Mouse (Mus musculus): ENCODE data around the gene Appbp2.

Appbp2 gene

DNA sequence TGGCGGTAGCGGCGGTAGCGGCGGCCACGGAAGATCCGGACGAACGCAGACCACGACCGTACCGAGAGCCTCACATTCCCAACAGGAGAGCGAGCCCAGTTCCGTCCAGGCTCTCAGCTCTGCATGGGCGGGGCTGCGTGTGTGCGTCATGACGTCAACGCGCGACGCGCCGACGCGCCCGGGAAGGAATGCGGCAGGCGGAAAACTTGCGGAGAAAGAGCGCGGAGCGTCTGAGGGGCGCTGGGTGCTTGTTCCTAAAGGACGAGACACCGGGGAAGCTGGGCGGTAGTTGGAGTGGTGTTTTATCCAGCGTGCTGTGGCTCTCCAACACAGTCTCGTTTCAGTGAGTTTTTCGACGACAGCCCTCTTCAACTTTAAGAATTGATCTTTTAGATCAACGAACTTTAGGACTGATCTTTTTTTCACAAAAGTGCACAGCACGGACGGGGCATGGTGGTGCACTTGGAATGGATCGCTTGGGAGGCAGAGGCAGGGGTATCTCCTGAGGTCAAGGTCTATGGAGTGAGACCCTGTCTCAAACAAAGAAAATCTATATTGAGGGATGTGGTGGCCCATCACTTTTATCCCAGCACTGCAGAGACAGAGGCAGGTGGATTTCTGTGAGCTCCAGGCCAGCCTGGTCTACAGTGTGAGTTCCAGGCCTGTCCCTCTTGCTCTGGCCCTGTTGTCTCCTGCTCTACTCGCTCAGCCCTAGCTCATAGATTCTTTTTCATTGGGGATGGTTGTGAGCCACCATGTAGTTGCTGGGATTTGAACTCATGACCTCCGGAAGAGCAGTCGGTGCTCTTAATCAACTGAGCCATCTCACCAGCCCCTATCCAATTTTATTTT lies at the start of gene Appbp2:
Gene Appbp2, minus strand, starts transcription at position 141 of the 852 bp plus-strand sequence.
- peak; percentile 93 for DNase-seq

DNA sequence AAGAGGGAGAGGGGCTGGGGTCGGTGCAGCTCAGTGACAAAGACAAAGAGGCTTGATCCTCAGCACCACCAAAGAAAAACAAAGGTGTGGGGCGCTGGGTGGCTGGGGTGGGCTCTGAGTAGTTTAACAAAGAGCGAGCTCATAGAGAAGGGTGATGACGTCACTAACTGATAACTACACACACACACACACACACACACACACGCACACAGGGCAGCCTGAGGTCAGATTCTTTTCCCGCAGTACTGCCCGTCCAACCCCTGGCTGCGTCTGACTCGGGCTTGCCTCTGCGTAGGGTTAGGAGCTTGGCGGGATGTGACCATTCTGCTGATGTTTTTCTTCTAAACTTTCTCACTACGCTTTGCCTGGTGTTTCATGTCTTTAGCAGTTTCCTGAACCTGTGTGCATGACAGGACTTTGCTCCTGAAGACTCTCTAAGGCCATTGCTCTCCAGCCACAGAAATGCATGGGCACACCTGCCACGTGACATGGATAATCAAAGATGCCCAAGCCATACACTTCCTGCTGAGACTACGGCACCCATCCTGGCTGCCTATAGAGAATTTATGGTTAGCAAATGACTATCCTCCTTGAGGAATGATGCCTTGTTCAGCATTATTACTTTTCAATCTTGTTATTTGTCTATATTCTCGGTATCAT lies 46.4 kb upstream of the Appbp2 start:
- no peak for DNase-seq

- no peak for DNase-seq
These were observed 43.2 kb upstream of the Appbp2 start for GRCm38 (mm10) chr11:85278175-85278574.

- no peak for DNase-seq
These were observed 42.7 kb upstream of the Appbp2 start for GRCm38 (mm10) chr11:85277609-85278008.

DNA sequence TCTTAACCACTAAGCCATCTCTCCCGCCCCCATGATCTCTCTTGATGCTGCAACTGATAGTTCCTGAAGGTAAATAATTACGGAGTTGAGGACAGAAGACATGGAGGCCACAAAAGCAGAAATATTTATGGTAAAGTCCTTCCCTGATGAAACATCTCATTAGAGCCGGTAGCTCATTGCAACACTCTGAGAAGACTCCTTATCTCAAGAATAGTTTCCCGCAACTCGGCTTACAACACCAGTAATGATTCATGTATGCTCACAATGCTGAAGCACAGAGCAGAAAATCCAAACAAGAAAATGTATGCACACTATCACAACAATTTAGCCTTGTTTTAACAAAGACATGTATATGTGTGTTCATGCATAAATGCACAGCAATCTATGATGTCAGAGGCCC lies 40.2 kb upstream of the Appbp2 start:
- DNase-seq: no peak

- no peak for DNase-seq
These were observed 38.4 kb upstream of the Appbp2 start for GRCm38 (mm10) chr11:85273299-85273698.

DNA sequence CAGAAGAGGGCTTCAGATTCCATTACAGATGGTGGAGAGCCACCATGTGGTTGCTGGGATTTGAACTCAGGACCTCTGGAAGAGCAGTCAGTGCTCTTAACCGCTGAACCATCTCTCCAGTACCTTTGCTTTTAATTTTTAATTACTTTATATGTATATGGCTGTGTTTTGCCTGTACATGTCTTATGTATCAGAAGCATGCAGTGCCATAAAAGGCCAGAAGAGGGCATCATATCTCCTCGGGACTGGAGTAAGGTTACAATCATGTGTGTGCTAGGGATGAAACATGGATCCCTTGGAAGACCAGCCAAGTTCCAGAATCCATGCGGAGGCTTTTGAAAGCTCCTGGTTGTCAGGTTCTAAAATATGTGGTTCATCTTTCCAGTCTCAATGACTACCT lies 35.7 kb upstream of the Appbp2 start:
- no peak for DNase-seq

DNA sequence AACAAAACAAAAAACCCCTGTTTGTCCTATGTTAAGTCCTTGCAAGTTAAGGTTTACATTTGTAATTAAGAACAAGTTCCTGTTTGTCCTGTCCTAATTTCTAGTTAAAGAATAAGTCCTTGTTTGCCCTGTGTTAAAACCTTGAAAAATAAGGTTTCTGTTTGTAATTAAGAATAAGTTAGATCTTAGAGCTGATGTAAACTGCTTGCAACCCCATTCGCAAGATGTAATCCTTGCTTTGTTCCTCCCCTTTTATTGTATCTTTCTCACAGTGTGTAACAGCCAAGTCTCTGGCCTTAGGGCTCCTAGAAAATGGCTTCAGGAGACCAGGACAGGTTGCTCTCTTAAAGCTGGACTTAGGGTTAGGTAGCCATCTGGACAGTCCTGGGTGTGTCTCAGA lies 32.5 kb upstream of the Appbp2 start:
- no peak for DNase-seq

- no peak for DNase-seq
These were observed 29.7 kb upstream of the Appbp2 start for GRCm38 (mm10) chr11:85264635-85265034.

DNA sequence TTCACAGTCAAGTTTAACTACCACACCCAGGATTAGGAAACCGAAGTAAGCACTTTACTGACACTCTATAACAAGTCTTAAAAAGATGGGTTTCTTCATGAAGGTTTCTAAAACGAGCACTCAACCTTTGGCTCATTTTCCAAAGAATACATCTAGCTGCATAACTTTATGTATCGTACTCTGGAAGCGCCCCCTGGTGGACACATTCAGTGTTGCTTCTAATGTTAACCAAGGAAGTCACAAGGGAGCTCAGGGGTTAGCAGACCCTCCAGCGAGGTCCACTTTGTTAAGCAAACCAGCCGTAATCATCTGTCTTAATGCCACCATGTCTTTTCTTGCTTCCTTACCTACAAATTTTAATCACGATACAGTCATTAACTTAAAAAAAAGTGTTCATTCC lies 26.3 kb upstream of the Appbp2 start:
- DNase-seq: peak; percentile 42

GRCm38 (mm10) chr11:85258966-85259365 lies 24.0 kb upstream of the Appbp2 start:
- no peak for DNase-seq

GRCm38 (mm10) chr11:85255471-85256027 lies 20.6 kb upstream of the Appbp2 start:
- DNase-seq: no peak

- peak; percentile 33 for DNase-seq
These were observed 18.7 kb upstream of the Appbp2 start for GRCm38 (mm10) chr11:85253641-85254040.

- no peak for DNase-seq
These were observed 18.1 kb upstream of the Appbp2 start for GRCm38 (mm10) chr11:85253006-85253405.

DNA sequence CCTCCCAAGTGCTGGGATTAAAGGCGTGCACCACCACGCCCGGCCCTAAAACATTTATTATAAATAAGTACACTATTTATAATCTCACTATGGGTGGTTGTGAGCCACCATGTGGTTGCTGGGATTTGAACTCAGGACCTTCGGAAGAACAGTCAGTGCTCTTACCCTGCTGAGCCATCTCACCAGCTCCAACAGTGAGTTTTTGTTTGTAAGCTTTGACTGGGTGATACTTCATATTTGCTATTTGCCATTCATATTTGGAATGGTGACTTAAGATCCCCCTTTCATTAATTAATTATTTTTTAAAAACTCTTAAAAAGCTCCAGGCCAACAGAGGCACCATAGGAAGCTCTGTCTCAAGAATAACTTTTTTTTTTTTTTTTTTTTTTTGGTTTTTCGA lies 17.0 kb upstream of the Appbp2 start:
- DNase-seq: no peak

- DNase-seq: no peak
These were observed 15.5 kb upstream of the Appbp2 start for GRCm38 (mm10) chr11:85250467-85250866.

- no peak for DNase-seq
These were observed 14.4 kb upstream of the Appbp2 start for GRCm38 (mm10) chr11:85249338-85249737.

- no peak for DNase-seq
These were observed 13.2 kb upstream of the Appbp2 start for GRCm38 (mm10) chr11:85248151-85248550.

DNA sequence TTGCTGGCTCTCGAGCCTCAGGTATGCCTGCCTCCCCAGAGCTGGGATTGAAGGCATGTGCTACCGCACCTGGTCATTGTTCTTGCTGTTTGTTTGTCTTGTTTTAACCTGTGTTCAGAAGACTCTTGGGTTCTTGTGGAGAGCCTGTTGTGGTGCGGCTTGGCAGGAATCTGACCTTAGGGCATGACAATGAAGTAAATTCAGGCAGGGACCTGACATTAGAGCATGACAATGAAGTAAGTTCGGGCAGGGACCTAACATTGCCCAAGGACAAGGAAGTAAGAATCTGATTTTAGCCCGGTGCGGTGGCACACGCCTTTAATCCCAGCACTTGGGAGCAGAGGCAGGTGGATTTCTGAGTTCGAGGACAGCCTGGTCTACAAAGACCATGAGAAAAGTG lies 6.3 kb upstream of the Appbp2 start:
- DNase-seq: no peak

DNA sequence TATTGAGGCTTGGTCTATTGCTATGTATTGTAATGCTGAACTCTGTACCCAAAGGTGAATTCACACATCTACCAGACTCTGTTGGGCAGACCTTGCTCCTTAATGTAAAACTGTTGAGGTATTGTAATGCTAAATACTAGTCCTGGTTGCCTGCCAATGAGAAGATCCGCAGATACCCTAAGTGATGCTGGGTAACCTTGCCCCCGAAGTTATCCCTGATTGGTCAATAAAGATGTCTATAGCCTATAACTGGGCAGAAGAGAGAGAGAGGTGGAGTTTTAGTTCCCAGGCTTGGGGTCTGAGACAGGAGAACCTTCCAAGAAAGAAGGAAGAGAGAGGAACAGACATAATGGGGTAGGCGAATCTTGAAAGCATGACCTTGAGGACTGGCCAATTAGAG lies 5.3 kb upstream of the Appbp2 start:
- DNase-seq: no peak

DNA sequence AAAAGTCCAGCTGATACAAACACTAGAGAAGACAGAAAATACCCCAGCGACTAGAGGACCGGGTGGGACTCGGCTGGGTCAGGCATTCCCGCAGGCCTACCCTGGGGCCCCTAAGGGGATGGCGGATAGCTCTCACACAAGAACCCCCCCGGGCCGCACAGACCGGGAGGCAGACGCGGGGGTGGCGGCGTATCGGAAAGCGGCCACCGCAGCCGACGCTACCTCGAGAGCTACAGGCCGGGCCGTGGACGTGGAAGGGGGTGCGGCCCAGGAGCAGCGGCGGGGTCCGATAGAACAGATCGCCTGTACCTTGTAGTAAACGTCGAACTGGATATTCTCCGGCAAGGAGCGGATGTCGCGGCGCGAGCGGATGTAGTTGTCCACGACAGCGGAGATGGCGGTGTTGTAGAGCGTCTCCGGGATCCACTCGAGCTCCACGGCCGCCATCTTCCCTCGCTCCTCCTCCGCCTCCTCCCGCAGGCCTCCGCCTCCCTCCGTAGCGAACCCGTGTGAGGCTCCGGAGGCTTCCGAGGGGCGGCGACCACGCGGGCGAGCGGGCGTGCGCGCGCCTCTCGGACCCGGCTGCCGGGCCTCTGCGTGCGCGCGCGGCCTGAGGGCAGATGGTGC lies 454 bp downstream of the Appbp2 start:
- DNase-seq: peak; percentile 88

DNA sequence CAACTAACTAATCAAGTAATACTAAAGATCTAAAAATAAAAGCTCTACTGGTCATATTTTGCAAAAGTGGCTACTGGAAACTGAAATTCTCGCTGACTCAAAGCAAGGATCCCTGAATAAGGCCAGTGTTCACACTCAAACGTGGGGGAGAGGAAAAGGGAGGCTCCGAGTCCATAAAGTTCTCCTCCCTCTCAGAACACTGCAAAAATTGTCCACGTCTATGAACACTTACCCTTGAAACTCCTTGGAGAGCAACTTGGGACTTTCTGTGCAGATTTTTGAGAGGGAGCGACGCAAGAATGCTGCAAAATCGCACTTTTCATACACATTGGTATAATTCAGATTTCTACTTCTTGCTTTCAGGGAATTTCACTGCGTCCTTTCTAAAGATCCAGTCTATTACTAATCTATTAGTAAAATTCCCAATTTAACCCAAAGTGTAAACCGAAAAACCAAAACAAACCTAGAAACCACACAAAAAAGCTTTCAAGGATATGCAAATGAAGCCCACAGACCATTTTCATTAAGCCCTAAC lies 1.2 kb downstream of the Appbp2 start:
- DNase-seq: no peak

- no peak for DNase-seq
These were observed 11.7 kb downstream of the Appbp2 start for GRCm38 (mm10) chr11:85223248-85223647.

Measured in right cerebral cortex, adult 18-20 months (tissue).